Mouse (Mus musculus): ENCODE measurements at regions not wholly inside any gene's neighbourhood (a gene's known extent, or its start where the extent isn't known, plus 50 kb on each side); places are given as distances from the start of the nearest gene placed in this dataset.

GRCm38 (mm10) chr12:26099176-26099575 lies 315.9 kb downstream of the Rnf144a start:
- TF ChIP-seq HCFC1 (IDR thresholded peaks at IDR 0.05; ENCODE audit: low read depth, low read length) (no peak), EP300 (IDR thresholded peaks at IDR 0.05; ENCODE audit: low read length) (no peak)
